8 mouse cellular contexts compared by ENCODE assay signal in genomic region chr10:74920853-74921567, GRCm38 (mm10). TPM values are rescaled to one million over a fixed set of nuclear protein-coding genes. Genes with fewer than 3 reads are reported as not detected.
DNase-seq lines count a peak whose midpoint lies in the region; ATAC-seq lines count a peak whose summit lies in the region.

No protein-coding gene starts in this region.

- H3K4me3 ChIP-seq in midbrain, embryonic 13.5 days (replicated peaks), result no peak overlapping the region
- H3K4me3 ChIP-seq in midbrain, embryonic 10.5 days, result no peak overlapping the region

- no peak for DNase-seq in midbrain, embryonic 10.5 days (ENCODE audit: low spot score)
- DNase-seq in adrenal gland, postnatal 10 days, result peak; percentile 65
- DNase-seq in kidney, adult 9 months, result peak; percentile 66
- peak; percentile 58 for DNase-seq in lung, postnatal 10 days
- DNase-seq in right cerebral cortex, adult 18-20 months, result peak; percentile 78
- no peak for DNase-seq in gastrocnemius, adult 18-20 months (ENCODE audit: low spot score)

- H3K27me3 ChIP-seq in midbrain, embryonic 13.5 days, result 0 out of 2 replicates have a peak, but pooled peaks cover 3% of the 10 kb centered on the region
- no peaks in the 10 kb centered on the region for H3K27me3 ChIP-seq in midbrain, embryonic 10.5 days (ENCODE audit: low read depth, poor library complexity, severe bottlenecking)

- WGBS in midbrain, embryonic 13.5 days, result 46% methylated on average over 17 of the region's 17 CpGs
- 52% methylated on average over 17 of the region's 17 CpGs for WGBS in midbrain, embryonic 10.5 days

- H3K9ac ChIP-seq in midbrain, embryonic 13.5 days (replicated peaks), result no peak overlapping the region

- H3K36me3 ChIP-seq in midbrain, embryonic 13.5 days, result no peaks in the 10 kb centered on the region
- no peaks in the 10 kb centered on the region for H3K36me3 ChIP-seq in midbrain, embryonic 10.5 days

- peak; percentile 64 for ATAC-seq in midbrain, embryonic 13.5 days
- ATAC-seq in granulocyte monocyte progenitor cell, adult 5-6 weeks (replicated peaks; ENCODE audit: poor library complexity, severe bottlenecking), result peak; percentile 76

- H3K4me1 ChIP-seq in midbrain, embryonic 13.5 days (replicated peaks), result peaks cover 7% of the 10 kb centered on the region; the same call in 1 of the 2 replicates
- peaks cover 6% of the 10 kb centered on the region for H3K4me1 ChIP-seq in midbrain, embryonic 10.5 days

- H3K9me3 ChIP-seq in midbrain, embryonic 13.5 days, result no peaks in the 10 kb centered on the region
- no peaks in the 10 kb centered on the region for H3K9me3 ChIP-seq in midbrain, embryonic 10.5 days (replicated peaks)

- H3K27ac ChIP-seq in midbrain, embryonic 13.5 days, result no peak overlapping the region
- no peak overlapping the region for H3K27ac ChIP-seq in midbrain, embryonic 10.5 days (replicated peaks)

- no peak overlapping the region for H3K4me2 ChIP-seq in midbrain, embryonic 13.5 days (replicated peaks)

RNA-seq across cellular contexts. Expression of gene Gnaz, which starts 46.0 kb away (rescaled TPM):
- polyA plus RNA-seq in midbrain, embryonic 13.5 days (2015; fragmentation: Nextera tagmentation; extraction: Ambion mirVana), result 39.6 and 42.5 TPM in 2 replicates
- polyA plus RNA-seq in midbrain, embryonic 10.5 days (2016; fragmentation: Nextera tagmentation; extraction: Ambion mirVana), result 7.6 and 10.9 TPM in 2 replicates
- 1 to 10 TPM; 2.0 to 4.8 TPM for total RNA-seq in adrenal gland, postnatal 10 days (2021)
- total RNA-seq in granulocyte monocyte progenitor cell, adult 5-6 weeks (2014; fragmentation: Nextera tagmentation), result 0.19 TPM in 2 replicates
- total RNA-seq in granulocyte monocyte progenitor cell, adult 5-6 weeks (2017), result 0.30 TPM in 1 of 2 replicates, not detected in the other
- under 1 TPM; 0.36 to 0.46 TPM for total RNA-seq in gastrocnemius, adult 18-20 months (2021)

Comparison
In these comparisons a context has a peak if more than half of its experiments do, and no peak if none do; other contexts are left out.
1. DNase-seq: peak in adrenal gland, postnatal 10 days (single experiment), kidney, adult 9 months (single experiment), lung, postnatal 10 days (single experiment) and right cerebral cortex, adult 18-20 months (single experiment); none in midbrain, embryonic 10.5 days (single experiment) and gastrocnemius, adult 18-20 months (single experiment).